Mouse (Mus musculus) layer of hippocampus, adult 18-20 months (tissue): Measurements from ENCODE around the gene Plekhg1. TPM values are rescaled to one million over a fixed set of nuclear protein-coding genes. Genes with fewer than 3 reads are reported as not detected.

ENCODE experiments used
- DNase-seq, 2 experiments: peaks; one replicate each; pipeline ENCODE4 v3.0.0; 2022; ENCODE audit warnings: low spot score in 2 of 2
- total RNA-seq, 2 experiments: library from RNA; stranded (reverse); gene quantifications; 2 replicates each; pipeline ENCODE4 v1.2.3; 2021

The Plekhg1 gene
- total RNA-seq, 2 experiments from 2014 or later = 12.1 to 15.7 TPM

GRCm38 (mm10) chr10:3947346-3947745 is 207.2 kb downstream of the Plekhg1 start:
- DNase-seq = no peak

DNA sequence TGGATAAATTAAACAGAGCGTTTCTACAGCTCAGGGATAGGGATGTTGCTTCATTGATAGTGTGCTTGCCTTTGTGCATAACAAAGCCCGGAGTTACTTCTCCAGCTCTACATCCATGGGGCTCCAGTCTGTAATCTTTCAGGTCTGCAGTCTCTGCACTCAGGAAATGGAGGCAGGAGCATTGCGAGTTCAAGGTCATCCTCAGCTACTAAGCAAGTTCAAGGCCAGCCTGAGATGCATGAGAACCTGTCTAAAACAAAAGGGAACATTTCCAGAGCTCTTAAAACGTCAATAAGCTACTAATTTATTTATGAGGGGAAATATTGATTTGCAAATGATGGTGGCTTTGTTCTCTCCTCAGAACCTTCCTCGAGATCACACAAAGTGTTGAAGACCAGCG is 209.1 kb downstream of the Plekhg1 start:
- no peak for DNase-seq

GRCm38 (mm10) chr10:3956471-3956870 is 216.3 kb downstream of the Plekhg1 start:
- no peak for DNase-seq

- no peak for DNase-seq
These were observed 218.4 kb downstream of the Plekhg1 start for GRCm38 (mm10) chr10:3958591-3958990.

DNA sequence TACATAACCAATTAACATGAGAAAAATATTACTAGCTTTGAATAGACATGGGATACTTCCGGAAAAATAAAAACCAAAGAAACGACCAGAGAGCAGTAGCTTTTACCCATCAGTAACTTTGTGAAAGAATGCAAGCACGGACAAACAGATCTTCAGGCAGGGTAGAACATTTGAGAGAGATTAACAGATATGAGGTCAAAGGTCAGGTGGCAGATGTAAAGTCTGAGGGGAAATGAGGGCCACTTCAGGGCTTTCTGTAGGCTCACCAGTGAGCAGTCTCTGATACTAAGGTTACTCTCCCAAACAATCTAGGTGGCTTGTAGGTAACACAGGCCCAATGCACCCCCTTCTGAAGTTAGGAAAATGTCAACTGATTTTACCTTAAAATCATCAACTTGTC is 228.9 kb downstream of the Plekhg1 start:
- DNase-seq = no peak

DNA sequence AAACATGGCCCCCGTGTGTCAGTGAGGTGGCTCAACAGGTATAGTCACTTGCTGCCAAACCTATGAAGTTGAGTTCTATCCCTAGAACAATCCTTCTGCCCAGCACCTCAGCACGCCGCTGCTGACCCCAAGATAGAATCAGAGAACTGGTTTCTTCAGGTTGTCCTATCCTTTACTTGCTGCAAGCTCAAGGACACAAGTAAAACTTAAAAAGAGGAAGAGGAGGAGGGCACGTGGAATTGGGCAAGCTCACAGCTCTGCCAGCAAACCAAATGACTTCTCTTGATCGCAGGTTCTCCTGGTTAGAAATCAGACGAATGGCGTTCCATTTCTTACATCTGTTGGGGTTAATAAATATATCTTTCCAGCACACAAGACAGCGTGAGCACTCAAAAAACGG is 232.1 kb downstream of the Plekhg1 start:
- DNase-seq = no peak

- DNase-seq = peak; percentile 58 to 77
These were observed 232.9 kb downstream of the Plekhg1 start, which contains the start of gene Mthfd1l for GRCm38 (mm10) chr10:3972981-3973588. Mthfd1l (plus strand) TSS chr10:3973118.

DNA sequence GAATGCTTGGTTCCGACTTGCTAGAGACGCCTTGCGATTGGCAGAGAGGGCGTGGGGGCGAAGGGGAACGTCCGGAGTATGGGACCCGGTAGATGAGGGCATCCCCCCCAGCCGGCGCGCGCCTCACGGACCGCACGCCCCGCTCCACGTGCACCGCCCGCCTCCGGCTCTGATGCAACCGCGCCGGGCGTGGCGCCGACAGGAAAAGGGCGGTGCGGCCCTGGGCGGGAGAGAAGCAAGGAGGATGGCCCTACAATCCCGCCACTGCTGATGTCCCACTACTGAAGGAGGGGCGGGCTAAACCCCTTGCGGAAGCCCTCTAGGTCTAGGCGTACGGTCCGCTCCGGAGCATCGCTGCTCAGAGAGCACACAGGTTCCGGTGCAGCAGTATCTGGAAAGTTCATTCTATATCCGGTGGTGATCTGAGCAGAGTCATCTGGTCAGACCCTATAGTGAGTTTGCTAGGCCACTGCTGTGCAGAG is 233.5 kb downstream of the Plekhg1 start:
- peak; percentile 77 to 81 for DNase-seq

DNA sequence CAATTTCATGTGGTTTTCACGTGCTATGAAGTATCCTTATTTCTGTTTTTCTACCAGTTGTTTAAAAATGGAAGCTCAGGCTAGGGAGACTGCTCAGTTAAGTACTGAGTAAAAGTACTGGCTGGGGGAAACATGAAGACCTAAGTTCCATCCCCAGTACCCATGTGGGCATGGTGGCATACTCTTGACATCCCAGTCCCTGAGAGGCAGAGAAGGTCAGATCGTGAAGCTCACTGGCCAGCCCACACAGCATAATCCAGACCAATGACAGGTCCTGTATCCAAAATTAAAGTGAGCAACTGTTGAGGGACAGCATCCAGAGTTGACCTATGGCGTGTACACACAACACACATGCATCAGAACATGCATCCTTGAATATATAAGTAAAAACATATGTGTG is 234.2 kb downstream of the Plekhg1 start:
- DNase-seq = no peak

DNA sequence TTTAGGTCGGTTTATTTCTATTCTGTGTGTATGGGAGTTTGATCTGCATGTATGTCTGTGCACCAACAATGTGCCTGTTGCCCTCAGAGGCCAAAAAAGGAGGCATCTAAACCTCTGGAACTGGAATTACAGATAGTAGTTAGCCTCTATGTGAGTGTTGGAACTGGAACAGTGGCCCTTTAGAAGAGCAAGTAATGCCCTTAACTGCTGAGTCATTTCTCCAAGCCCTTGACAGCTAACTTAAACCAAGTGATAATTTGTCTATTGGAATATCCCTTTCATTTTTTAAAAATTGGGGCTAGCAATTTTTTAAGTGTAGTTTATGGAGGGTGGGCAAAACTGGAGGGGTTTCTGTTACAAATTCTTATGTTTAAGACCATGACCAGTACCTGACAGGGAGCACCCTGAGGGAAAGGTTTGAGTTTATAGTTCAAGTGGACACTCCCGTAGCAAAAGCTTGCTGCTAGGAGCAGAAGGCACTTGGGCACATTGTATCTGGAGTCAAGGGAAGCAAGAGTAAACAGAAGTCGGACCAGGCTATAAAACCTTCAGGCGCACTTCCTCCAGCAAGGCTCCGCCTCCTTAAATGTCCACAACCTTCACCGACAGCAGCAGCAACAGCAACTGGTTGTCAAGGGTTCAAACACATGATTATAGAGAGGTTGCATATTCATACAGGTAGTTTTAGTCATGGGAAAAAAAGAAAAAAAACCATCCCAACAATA is 235.9 kb downstream of the Plekhg1 start:
- no peak for DNase-seq

DNA sequence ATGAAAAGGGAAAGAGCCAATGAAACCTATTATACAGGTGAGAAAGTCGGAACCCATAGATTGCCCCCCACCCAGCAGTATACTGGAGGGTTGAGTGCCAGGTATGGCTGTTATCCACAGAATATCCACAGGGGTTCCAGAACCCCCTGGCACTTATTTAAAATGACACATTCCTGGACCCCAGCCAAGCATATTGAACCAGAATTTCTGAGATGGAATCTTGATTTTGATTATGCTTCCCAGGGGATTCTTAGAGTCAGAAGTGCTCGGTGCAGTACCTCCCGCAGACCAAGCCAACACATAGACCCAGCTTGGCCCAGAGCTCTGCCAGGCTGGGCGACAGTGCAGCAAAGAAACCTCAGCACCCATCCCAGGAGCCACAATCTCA is 236.5 kb downstream of the Plekhg1 start:
- no peak for DNase-seq

- DNase-seq = no peak
These were observed 238.2 kb downstream of the Plekhg1 start for GRCm38 (mm10) chr10:3978326-3978725.

DNA sequence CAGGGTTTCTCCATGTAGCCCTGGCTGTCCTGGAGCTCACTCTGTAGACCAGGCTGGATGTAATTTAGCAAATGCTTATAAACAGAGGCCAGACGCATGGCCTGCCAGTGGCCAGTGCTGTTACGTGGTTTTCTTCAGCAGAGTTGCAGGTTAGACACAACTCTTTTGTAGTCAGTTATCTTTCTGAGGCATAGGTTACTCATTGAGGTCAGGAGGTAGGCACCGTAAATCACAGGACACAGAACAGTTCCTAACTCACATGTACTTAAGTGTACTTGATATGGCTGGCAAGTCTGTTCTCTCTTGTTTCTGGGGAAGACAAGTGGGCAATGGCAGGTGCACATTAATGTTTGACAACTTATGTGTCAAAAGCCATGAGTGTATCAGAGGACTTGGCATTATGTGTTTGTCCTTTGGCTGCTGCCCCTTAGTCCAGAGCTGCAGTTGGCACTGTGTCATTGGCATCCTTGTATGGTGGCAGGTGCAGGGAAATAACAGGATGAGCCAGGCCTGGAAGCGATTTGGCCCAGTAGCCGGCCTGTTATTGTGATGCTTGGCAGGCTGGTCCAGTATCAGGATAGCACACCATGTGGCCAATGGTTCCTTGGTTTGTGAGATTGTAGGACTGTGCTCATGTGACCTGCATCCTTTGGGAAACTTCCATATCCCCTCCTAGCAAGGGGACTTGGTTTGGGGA is 238.8 kb downstream of the Plekhg1 start:
- no peak for DNase-seq

- DNase-seq = no peak
These were observed 240.1 kb downstream of the Plekhg1 start for GRCm38 (mm10) chr10:3980231-3980630.

- no peak for DNase-seq
These were observed 250.2 kb downstream of the Plekhg1 start for GRCm38 (mm10) chr10:3990295-3990883.

- no peak for DNase-seq
These were observed 253.4 kb downstream of the Plekhg1 start for GRCm38 (mm10) chr10:3993365-3994102.

- DNase-seq = no peak
These were observed 255.1 kb downstream of the Plekhg1 start for GRCm38 (mm10) chr10:3995277-3995676.

DNA sequence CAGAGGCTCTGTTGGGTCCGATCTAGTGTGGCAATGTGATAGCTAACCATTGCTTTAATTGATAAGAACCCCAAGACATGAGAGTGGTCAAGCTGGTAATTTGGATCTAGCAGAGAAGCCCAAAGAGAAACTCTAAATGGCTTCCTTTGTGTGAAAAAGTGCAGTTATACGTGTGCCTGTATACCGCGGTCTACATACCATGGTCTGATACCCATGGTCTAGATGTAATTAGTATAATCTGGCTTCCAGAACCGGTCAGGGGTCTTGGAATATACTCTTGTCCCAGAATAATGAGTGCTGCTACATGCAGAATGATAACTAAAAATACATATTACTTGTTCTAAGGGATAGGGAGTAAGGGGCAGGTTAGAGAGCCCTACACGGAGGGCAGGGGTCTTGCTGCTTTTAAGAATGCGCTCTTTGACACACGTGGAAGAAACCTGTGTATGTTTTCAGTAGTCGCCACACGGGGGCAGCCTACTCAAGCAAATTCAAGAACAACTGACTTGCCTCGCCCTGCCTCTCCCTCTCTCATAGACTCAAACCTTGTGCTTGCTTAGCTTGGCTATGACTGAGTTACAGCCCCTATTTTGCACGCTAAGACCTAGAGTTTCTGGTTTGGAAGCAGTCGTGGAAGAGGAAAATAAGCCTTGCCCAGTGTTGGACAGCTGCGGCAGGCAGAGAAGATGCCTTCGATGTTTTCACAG is 256.2 kb downstream of the Plekhg1 start:
- DNase-seq = peak; percentile 24 to 75

GRCm38 (mm10) chr10:3997851-3998426 is 257.8 kb downstream of the Plekhg1 start:
- no peak for DNase-seq

GRCm38 (mm10) chr10:4002711-4003110 is 262.5 kb downstream of the Plekhg1 start:
- DNase-seq = peak in 1 of 2 experiments; percentile 49
